Mouse (Mus musculus): ENCODE measurements around the gene Ddx20. TPM values are rescaled to one million over a fixed set of nuclear protein-coding genes. Genes with fewer than 3 reads are reported as not detected.

Gene Ddx20
- polyA plus RNA-seq, 1 experiment from 2014 or later, result 15.0 TPM

- Histone ChIP-seq H3K4me3 (ENCODE audit: low read depth, low read length) (no peak overlapping the region), H3K27ac (ENCODE audit: low read length) (no peak overlapping the region), H3K9ac (replicated peaks; ENCODE audit: low read depth) (no peak overlapping the region), H3K4me2 (replicated peaks; ENCODE audit: low read depth, low read length) (no peak overlapping the region), H3K9me3 (ENCODE audit: low read length) (no peaks in the 10 kb centered on the region), H3K4me1 (ENCODE audit: insufficient read depth, low read depth, low read length) (no peaks in the 10 kb centered on the region), H3K36me3 (ENCODE audit: insufficient read depth, low read length) (no peaks in the 10 kb centered on the region), H3K27me3 (replicated peaks; ENCODE audit: insufficient read depth, low read length) (no peaks in the 10 kb centered on the region)
- WGBS, result 65% methylated on average over 8 of the region's 8 CpGs
- no peak for ATAC-seq
- TF ChIP-seq EP300 (IDR thresholded peaks at IDR 0.05) (no peak), CTCF (IDR thresholded peaks at IDR 0.05) (no peak)
- no peak for DNase-seq (ENCODE audit: low spot score)
Observed at GRCm38 (mm10) chr3:105648889-105649567, 38.3 kb downstream of the Ddx20 start.

DNA sequence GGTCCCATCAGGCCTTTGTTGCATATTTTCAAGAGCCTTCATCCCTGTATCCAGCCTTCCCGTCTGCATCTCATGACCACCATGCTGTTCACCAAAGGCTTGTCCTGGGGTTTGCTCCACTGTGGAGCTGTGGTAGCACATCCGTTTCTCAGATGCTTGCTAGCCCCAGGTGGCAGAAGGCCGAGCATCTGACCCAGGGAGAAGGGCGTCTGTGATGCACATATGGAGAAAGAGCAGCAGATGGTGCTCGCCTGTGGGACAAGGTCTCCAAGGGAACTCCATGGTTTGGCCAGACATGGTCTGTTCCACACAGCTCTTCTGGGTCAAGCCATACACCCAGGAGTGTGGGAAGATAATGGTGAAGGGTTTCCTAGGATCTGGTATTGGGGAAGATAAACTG lies 43.8 kb downstream of the Ddx20 start:
- H3K4me2 ChIP-seq (replicated peaks; ENCODE audit: low read depth, low read length), result no peak overlapping the region
- H3K36me3 ChIP-seq (ENCODE audit: insufficient read depth, low read length), result no peaks in the 10 kb centered on the region
- H3K4me3 ChIP-seq (ENCODE audit: low read depth, low read length), result no peak overlapping the region
- no peaks in the 10 kb centered on the region for H3K4me1 ChIP-seq (ENCODE audit: insufficient read depth, low read depth, low read length)
- H3K27ac ChIP-seq (ENCODE audit: low read length), result no peak overlapping the region
- 58% methylated on average over 5 of the region's 5 CpGs for WGBS
- DNase-seq (ENCODE audit: low spot score) (no peak), ATAC-seq (no peak)
- H3K27me3 ChIP-seq (replicated peaks; ENCODE audit: insufficient read depth, low read length), result no peaks in the 10 kb centered on the region
- no peaks in the 10 kb centered on the region for H3K9me3 ChIP-seq (ENCODE audit: low read length)
- TF ChIP-seq EP300 (IDR thresholded peaks at IDR 0.05), result no peak
- TF ChIP-seq CTCF (IDR thresholded peaks at IDR 0.05), result no peak
- no peak overlapping the region for H3K9ac ChIP-seq (replicated peaks; ENCODE audit: low read depth)

GRCm38 (mm10) chr3:105642186-105642585 lies 45.2 kb downstream of the Ddx20 start:
- Histone ChIP-seq H3K9me3 (ENCODE audit: low read length) (no peaks in the 10 kb centered on the region), H3K9ac (replicated peaks; ENCODE audit: low read depth) (no peak overlapping the region), H3K27me3 (replicated peaks; ENCODE audit: insufficient read depth, low read length) (no peaks in the 10 kb centered on the region), H3K27ac (ENCODE audit: low read length) (no peak overlapping the region), H3K4me2 (replicated peaks; ENCODE audit: low read depth, low read length) (no peak overlapping the region), H3K4me3 (ENCODE audit: low read depth, low read length) (no peak overlapping the region), H3K36me3 (ENCODE audit: insufficient read depth, low read length) (no peaks in the 10 kb centered on the region), H3K4me1 (ENCODE audit: insufficient read depth, low read depth, low read length) (no peaks in the 10 kb centered on the region)
- ATAC-seq (no peak; the same call in 1 of the 2 replicates), DNase-seq (ENCODE audit: low spot score) (peak; percentile 16)
- 47% methylated on average over 1 of the region's 1 CpGs for WGBS
- TF ChIP-seq CTCF (IDR thresholded peaks at IDR 0.05), result peak; percentile 61
- TF ChIP-seq EP300 (IDR thresholded peaks at IDR 0.05), result no peak

GRCm38 (mm10) chr3:105633021-105633420 lies 54.4 kb downstream of the Ddx20 start:
- Histone ChIP-seq H3K27ac (ENCODE audit: low read length) (no peak overlapping the region), H3K36me3 (ENCODE audit: insufficient read depth, low read length) (no peaks in the 10 kb centered on the region), H3K4me2 (replicated peaks; ENCODE audit: low read depth, low read length) (no peak overlapping the region), H3K27me3 (replicated peaks; ENCODE audit: insufficient read depth, low read length) (no peaks in the 10 kb centered on the region), H3K4me3 (ENCODE audit: low read depth, low read length) (no peak overlapping the region), H3K9me3 (ENCODE audit: low read length) (no peaks in the 10 kb centered on the region), H3K9ac (replicated peaks; ENCODE audit: low read depth) (no peak overlapping the region), H3K4me1 (ENCODE audit: insufficient read depth, low read depth, low read length) (no peaks in the 10 kb centered on the region)
- DNase-seq (ENCODE audit: low spot score) (no peak), ATAC-seq (no peak)
- no peak for TF ChIP-seq CTCF (IDR thresholded peaks at IDR 0.05)
- no peak for TF ChIP-seq EP300 (IDR thresholded peaks at IDR 0.05)
- 70% methylated on average over 3 of the region's 3 CpGs for WGBS

DNA sequence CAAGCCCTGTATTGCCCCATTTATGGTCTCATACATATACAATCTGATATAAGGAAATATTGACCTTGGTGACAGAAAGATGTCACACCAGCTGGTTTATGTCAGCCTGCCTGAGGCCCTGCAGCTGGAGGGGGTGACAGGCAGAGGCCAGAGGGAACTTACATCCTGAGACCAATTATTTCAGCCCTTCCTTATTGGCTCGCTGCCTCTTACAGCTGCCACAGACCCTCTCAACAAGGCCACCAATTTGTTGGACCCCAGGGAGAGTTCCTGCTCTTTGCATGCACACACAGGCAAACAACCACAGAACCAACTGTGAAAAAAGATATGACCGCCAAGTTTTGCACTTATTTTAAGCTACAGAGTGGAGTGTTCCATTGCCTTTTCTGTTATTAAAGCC lies 55.1 kb downstream of the Ddx20 start:
- no peak for TF ChIP-seq EP300 (IDR thresholded peaks at IDR 0.05)
- TF ChIP-seq CTCF (IDR thresholded peaks at IDR 0.05), result no peak
- H3K4me3 ChIP-seq (ENCODE audit: low read depth, low read length), result no peak overlapping the region
- WGBS, result 49% methylated on average over 2 of the region's 2 CpGs
- H3K9me3 ChIP-seq (ENCODE audit: low read length), result no peaks in the 10 kb centered on the region
- no peak overlapping the region for H3K4me2 ChIP-seq (replicated peaks; ENCODE audit: low read depth, low read length)
- no peaks in the 10 kb centered on the region for H3K36me3 ChIP-seq (ENCODE audit: insufficient read depth, low read length)
- no peaks in the 10 kb centered on the region for H3K27me3 ChIP-seq (replicated peaks; ENCODE audit: insufficient read depth, low read length)
- ATAC-seq (no peak), DNase-seq (ENCODE audit: low spot score) (no peak)
- H3K4me1 ChIP-seq (ENCODE audit: insufficient read depth, low read depth, low read length), result no peaks in the 10 kb centered on the region
- H3K27ac ChIP-seq (ENCODE audit: low read length), result no peak overlapping the region
- H3K9ac ChIP-seq (replicated peaks; ENCODE audit: low read depth), result no peak overlapping the region

Other genes starting within 250 kb of the Ddx20 start
- gene Kcnd3, start 235.2 kb downstream of the Ddx20 start, polyA plus RNA-seq (2015; fragmentation: Nextera tagmentation; extraction: Ambion mirVana), result 0.13 TPM in 2 replicates
- gene Inka2, start 17.0 kb upstream of the Ddx20 start, polyA plus RNA-seq (2015; fragmentation: Nextera tagmentation; extraction: Ambion mirVana), result 2.7 and 3.9 TPM in 2 replicates
- 166 and 190 TPM in 2 replicates for gene Rap1a, start 113.8 kb upstream of the Ddx20 start, polyA plus RNA-seq (2015; fragmentation: Nextera tagmentation; extraction: Ambion mirVana)
- 0.82 and 0.89 TPM in 2 replicates for gene Adora3, start 183.3 kb upstream of the Ddx20 start, polyA plus RNA-seq (2015; fragmentation: Nextera tagmentation; extraction: Ambion mirVana)
- 1.5 and 1.6 TPM in 2 replicates for gene Tmigd3, start 183.3 kb upstream of the Ddx20 start, polyA plus RNA-seq (2015; fragmentation: Nextera tagmentation; extraction: Ambion mirVana)
- 1.2 and 1.9 TPM in 2 replicates for gene I830077J02Rik, start 245.1 kb upstream of the Ddx20 start, polyA plus RNA-seq (2015; fragmentation: Nextera tagmentation; extraction: Ambion mirVana)